In genomic region chr6:87399137-87399536, GRCm38 (mm10) we compare ENCODE assay signal across 8 mouse cellular contexts. TPM values are rescaled to one million over a fixed set of nuclear protein-coding genes. Genes with fewer than 3 reads are reported as not detected.
DNase-seq lines count a peak whose midpoint lies in the region; ATAC-seq lines count a peak whose summit lies in the region.

No protein-coding gene starts in this region.

- no peak overlapping the region for H3K27ac ChIP-seq in forebrain, embryonic 12.5 days
- H3K27ac ChIP-seq in forebrain, embryonic 16.5 days (ENCODE audit: low read length): no peak overlapping the region
- H3K27ac ChIP-seq in heart, embryonic 16.5 days (ENCODE audit: low read length): no peak overlapping the region
- H3K27ac ChIP-seq in stomach, embryonic 15.5 days: no peak overlapping the region

- no peak overlapping the region for H3K4me3 ChIP-seq in forebrain, embryonic 12.5 days (replicated peaks)
- H3K4me3 ChIP-seq in forebrain, embryonic 16.5 days (replicated peaks; ENCODE audit: low read length): no peak overlapping the region
- H3K4me3 ChIP-seq in heart, embryonic 16.5 days (ENCODE audit: low read length): no peak overlapping the region
- no peak overlapping the region for H3K4me3 ChIP-seq in stomach, embryonic 15.5 days (replicated peaks)

- H3K9me3 ChIP-seq in forebrain, embryonic 12.5 days: no peaks in the 10 kb centered on the region
- H3K9me3 ChIP-seq in forebrain, embryonic 16.5 days (ENCODE audit: control insufficient read depth, low read length): no peaks in the 10 kb centered on the region
- no peaks in the 10 kb centered on the region for H3K9me3 ChIP-seq in heart, embryonic 16.5 days (replicated peaks; ENCODE audit: control insufficient read depth, low read length)
- no peaks in the 10 kb centered on the region for H3K9me3 ChIP-seq in stomach, embryonic 15.5 days

- DNase-seq in T-cell, adult 2 months (ENCODE audit: low spot score): peak; percentile 73
- DNase-seq in cerebellum, postnatal 36 days: peak; percentile 69
- DNase-seq in layer of hippocampus, postnatal 36 days: peak; percentile 51 to 65

- under 1% methylated on average over 5 of the region's 5 CpGs for WGBS in forebrain, embryonic 12.5 days
- WGBS in forebrain, embryonic 16.5 days: 2% methylated on average over 5 of the region's 5 CpGs
- WGBS in heart, embryonic 16.5 days: under 1% methylated on average over 5 of the region's 5 CpGs
- WGBS in stomach, embryonic 15.5 days: 1% methylated on average over 5 of the region's 5 CpGs

- no peak overlapping the region for H3K9ac ChIP-seq in forebrain, embryonic 12.5 days
- no peak overlapping the region for H3K9ac ChIP-seq in forebrain, embryonic 16.5 days (replicated peaks; ENCODE audit: low read depth, low read length)
- H3K9ac ChIP-seq in heart, embryonic 16.5 days (ENCODE audit: low read length): no peak overlapping the region
- no peak overlapping the region for H3K9ac ChIP-seq in stomach, embryonic 15.5 days

- no peaks in the 10 kb centered on the region for H3K4me1 ChIP-seq in forebrain, embryonic 12.5 days
- no peaks in the 10 kb centered on the region; the same call in 1 of the 2 replicates for H3K4me1 ChIP-seq in forebrain, embryonic 16.5 days (replicated peaks; ENCODE audit: control insufficient read depth, insufficient read depth, low read length)
- H3K4me1 ChIP-seq in heart, embryonic 16.5 days (ENCODE audit: control insufficient read depth, insufficient read depth, low read length): peaks cover 28% of the 10 kb centered on the region
- H3K4me1 ChIP-seq in stomach, embryonic 15.5 days: no peaks in the 10 kb centered on the region

- no peaks in the 10 kb centered on the region for H3K36me3 ChIP-seq in forebrain, embryonic 12.5 days (replicated peaks)
- no peaks in the 10 kb centered on the region for H3K36me3 ChIP-seq in forebrain, embryonic 16.5 days (ENCODE audit: control insufficient read depth, insufficient read depth)
- H3K36me3 ChIP-seq in heart, embryonic 16.5 days (ENCODE audit: control insufficient read depth, insufficient read depth): no peaks in the 10 kb centered on the region
- no peaks in the 10 kb centered on the region for H3K36me3 ChIP-seq in stomach, embryonic 15.5 days

- no peak overlapping the region for H3K4me2 ChIP-seq in forebrain, embryonic 12.5 days
- no peak overlapping the region for H3K4me2 ChIP-seq in forebrain, embryonic 16.5 days (ENCODE audit: low read length)
- 0 out of 2 replicates have a peak overlapping the region, but pooled peaks have one; percentile 9 for H3K4me2 ChIP-seq in heart, embryonic 16.5 days (ENCODE audit: low read depth, low read length)
- H3K4me2 ChIP-seq in stomach, embryonic 15.5 days: no peak overlapping the region

- H3K27me3 ChIP-seq in forebrain, embryonic 12.5 days: 0 out of 2 replicates have a peak, but pooled peaks cover 5% of the 10 kb centered on the region
- H3K27me3 ChIP-seq in forebrain, embryonic 16.5 days (replicated peaks; ENCODE audit: control insufficient read depth, insufficient read depth, low read length): no peaks in the 10 kb centered on the region
- peaks cover 41% of the 10 kb centered on the region for H3K27me3 ChIP-seq in heart, embryonic 16.5 days (ENCODE audit: control insufficient read depth, insufficient read depth, low read length)
- no peaks in the 10 kb centered on the region for H3K27me3 ChIP-seq in stomach, embryonic 15.5 days (replicated peaks)

- ATAC-seq in forebrain, embryonic 12.5 days (ENCODE audit: low FRiP score): 0 out of 2 replicates have a peak, but pooled peaks have one; percentile 23
- ATAC-seq in forebrain, embryonic 16.5 days: no peak
- no peak; the same call in 1 of the 2 replicates for ATAC-seq in heart, embryonic 16.5 days (replicated peaks; ENCODE audit: extremely low read depth, insufficient read depth, low FRiP score)
- ATAC-seq in monocyte, adult 5-6 weeks (replicated peaks; ENCODE audit: insufficient number of reproducible peaks, low FRiP score, low TSS enrichment, poor library complexity, severe bottlenecking): peak; percentile 82
- ATAC-seq in stomach, embryonic 15.5 days (ENCODE audit: insufficient read depth, low FRiP score, low read depth): 0 out of 2 replicates have a peak, but pooled peaks have one; percentile 47

RNA-seq across cellular contexts. Expression of gene Gkn3, which starts 10.4 kb away (rescaled TPM):
- polyA plus RNA-seq in forebrain, embryonic 12.5 days (2016; fragmentation: Nextera tagmentation; extraction: Ambion mirVana): 0.31 TPM in 1 of 2 replicates, not detected in the other
- polyA plus RNA-seq in forebrain, embryonic 16.5 days (2015; fragmentation: Nextera tagmentation; extraction: Ambion mirVana): 0.30 TPM in 1 of 2 replicates, not detected in the other
- 0.62 and 1.4 TPM in 2 replicates for polyA plus RNA-seq in heart, embryonic 16.5 days (2015; fragmentation: Nextera tagmentation; extraction: Ambion mirVana)
- total RNA-seq in layer of hippocampus, postnatal 36 days (2021): 1 to 10 TPM; 1.1 to 3.5 TPM
- total RNA-seq in monocyte, adult 5-6 weeks (2017): not detected in 3 replicates
- 3.8 and 5.1 TPM in 2 replicates for polyA plus RNA-seq in stomach, embryonic 15.5 days (2015; fragmentation: Nextera tagmentation; extraction: Ambion mirVana)

RNA-seq across cellular contexts. Expression of gene Gkn2, which starts 26.0 kb away (rescaled TPM):
- polyA plus RNA-seq in forebrain, embryonic 12.5 days (2016; fragmentation: Nextera tagmentation; extraction: Ambion mirVana): not detected in 2 replicates
- polyA plus RNA-seq in forebrain, embryonic 16.5 days (2015; fragmentation: Nextera tagmentation; extraction: Ambion mirVana): not detected in 2 replicates
- not detected in 2 replicates for polyA plus RNA-seq in heart, embryonic 16.5 days (2015; fragmentation: Nextera tagmentation; extraction: Ambion mirVana)
- total RNA-seq in layer of hippocampus, postnatal 36 days (2021): not detected
- not detected in 3 replicates for total RNA-seq in monocyte, adult 5-6 weeks (2017)
- 2.3 and 4.7 TPM in 2 replicates for polyA plus RNA-seq in stomach, embryonic 15.5 days (2015; fragmentation: Nextera tagmentation; extraction: Ambion mirVana)

RNA-seq across cellular contexts. Expression of gene Bmp10, which starts 29.7 kb away (rescaled TPM):
- polyA plus RNA-seq in forebrain, embryonic 12.5 days (2016; fragmentation: Nextera tagmentation; extraction: Ambion mirVana): not detected in 2 replicates
- polyA plus RNA-seq in forebrain, embryonic 16.5 days (2015; fragmentation: Nextera tagmentation; extraction: Ambion mirVana): not detected in 2 replicates
- polyA plus RNA-seq in heart, embryonic 16.5 days (2015; fragmentation: Nextera tagmentation; extraction: Ambion mirVana): 3.7 and 7.5 TPM in 2 replicates
- total RNA-seq in layer of hippocampus, postnatal 36 days (2021): not detected
- not detected in 3 replicates for total RNA-seq in monocyte, adult 5-6 weeks (2017)
- polyA plus RNA-seq in stomach, embryonic 15.5 days (2015; fragmentation: Nextera tagmentation; extraction: Ambion mirVana): not detected in 2 replicates

RNA-seq across cellular contexts. Expression of gene Gkn1, which starts 48.4 kb away (rescaled TPM):
- not detected in 2 replicates for polyA plus RNA-seq in forebrain, embryonic 12.5 days (2016; fragmentation: Nextera tagmentation; extraction: Ambion mirVana)
- polyA plus RNA-seq in forebrain, embryonic 16.5 days (2015; fragmentation: Nextera tagmentation; extraction: Ambion mirVana): not detected in 2 replicates
- polyA plus RNA-seq in heart, embryonic 16.5 days (2015; fragmentation: Nextera tagmentation; extraction: Ambion mirVana): not detected in 2 replicates
- total RNA-seq in layer of hippocampus, postnatal 36 days (2021): not detected
- not detected in 3 replicates for total RNA-seq in monocyte, adult 5-6 weeks (2017)
- polyA plus RNA-seq in stomach, embryonic 15.5 days (2015; fragmentation: Nextera tagmentation; extraction: Ambion mirVana): 0.68 and 2.3 TPM in 2 replicates

Comparison
In these comparisons a context has a peak if more than half of its experiments do, and no peak if none do; other contexts are left out.
1. ATAC-seq: peak in forebrain, embryonic 12.5 days (single experiment), monocyte, adult 5-6 weeks (single experiment) and stomach, embryonic 15.5 days (single experiment); none in forebrain, embryonic 16.5 days (single experiment) and heart, embryonic 16.5 days (single experiment).
2. Peak in every context shown above with its lines, with median percentiles within 50 percentile points of each other: DNase-seq.